Mouse (Mus musculus) stomach, postnatal 0 days (tissue): ENCODE measurements at regions not wholly inside any gene's neighbourhood (a gene's known extent, or its start where the extent isn't known, plus 50 kb on each side); places are given as distances from the start of the nearest gene placed in this dataset.
"Not testable (repeated sequence)": the region's sequence is repeated elsewhere in the genome, so short reads cannot be mapped to it uniquely, and the experiment has no call there.

Source experiments
- CTCF ChIP-seq: IDR thresholded peaks from 2 replicates; pipeline ENCODE4 v1.5.1; 2016; ENCODE audit warnings: antibody characterized with exemption, low read depth, mild to moderate bottlenecking, moderate library complexity
- EP300 ChIP-seq: optimal IDR thresholded peaks from 2 replicates; pipeline ENCODE3; 2016; ENCODE audit warnings: antibody characterized with exemption

- not testable (repeated sequence) for TF ChIP-seq CTCF, EP300
Measured at GRCm38 (mm10) chr4:3242011-3242410, 56.9 kb upstream of the Vmn1r3 start.
